Mouse (Mus musculus): ENCODE data around the gene Rinl. TPM values are rescaled to one million over a fixed set of nuclear protein-coding genes. Genes with fewer than 3 reads are reported as not detected.

Gene Rinl
- total RNA-seq, 1 experiment, result 17.2 TPM

GRCm38 (mm10) chr7:28792391-28793185 lies 3.8 kb downstream of the Rinl start:
- peaks cover 7 to 39% of the 10 kb centered on the region in 2 experiments for H3K4me1 ChIP-seq (ENCODE audit: control insufficient read depth in 2 of 2, insufficient read depth in 2 of 2, low read length in 2 of 2, poor library complexity in 1 of 2)
- peaks cover 2% of the 10 kb centered on the region; the same call in 1 of the 2 replicates for H3K36me3 ChIP-seq (ENCODE audit: control insufficient read depth, insufficient read depth, low read length, poor library complexity, severe bottlenecking)
- H3K27ac ChIP-seq (ENCODE audit: insufficient read depth, low read depth, low read length, poor library complexity, severe bottlenecking), result peak overlapping the region; percentile 1; the same call in 1 of the 2 replicates
- H3K4me3 ChIP-seq (ENCODE audit: insufficient read depth in 1 of 2, low read depth in 1 of 2, low read length in 2 of 2, poor library complexity in 1 of 2, severe bottlenecking in 1 of 2), result no peak overlapping the region
- in situ Hi-C loops (cut with MboI; ENCODE audit: low sequenced_read_pairs in 2 of 2, unreplicated experiment in 2 of 2), result no loop called here
- no peak for DNase-seq (ENCODE audit: low read depth, low spot score)
- TF ChIP-seq HCFC1 (IDR thresholded peaks at IDR 0.05; ENCODE audit: borderline replicate concordance, insufficient read depth, low read length) (no peak), ZNF384 (IDR thresholded peaks at IDR 0.05; ENCODE audit: low read depth, low read length) (0 out of 2 replicates have a peak, but pooled peaks have one; percentile 52), MAFK (IDR thresholded peaks at IDR 0.05; ENCODE audit: insufficient read depth, low read depth, low read length) (no peak)
- H3K9ac ChIP-seq (ENCODE audit: insufficient read depth, low read depth, low read length, poor library complexity, severe bottlenecking), result no peak overlapping the region
- H3K9me3 ChIP-seq (ENCODE audit: control insufficient read depth, insufficient read depth, low read depth, low read length), result no peaks in the 10 kb centered on the region

- H3K36me3 ChIP-seq (ENCODE audit: control insufficient read depth, insufficient read depth, low read length, poor library complexity, severe bottlenecking), result peaks cover 12% of the 10 kb centered on the region
Observed at GRCm38 (mm10) chr7:28793834-28794233, 5.1 kb downstream of the Rinl start.

GRCm38 (mm10) chr7:28794496-28794895 lies 5.7 kb downstream of the Rinl start:
- TF ChIP-seq CHD2 (IDR thresholded peaks at IDR 0.05; ENCODE audit: low read depth, low read length) (no peak), MAFK (IDR thresholded peaks at IDR 0.05; ENCODE audit: insufficient read depth, low read depth, low read length) (no peak), ZNF384 (IDR thresholded peaks at IDR 0.05; ENCODE audit: low read depth, low read length) (no peak), HCFC1 (IDR thresholded peaks at IDR 0.05; ENCODE audit: borderline replicate concordance, insufficient read depth, low read length) (no peak), ZC3H11A (IDR thresholded peaks at IDR 0.05; ENCODE audit: borderline replicate concordance, low read depth, low read length) (no peak)
- in situ Hi-C loops (cut with MboI; ENCODE audit: low sequenced_read_pairs in 2 of 2, unreplicated experiment in 2 of 2), result no loop called here
- DNase-seq (ENCODE audit: low read depth, low spot score), result no peak

More at GRCm38 (mm10) chr7:28793834-28794233, 5.1 kb downstream of the Rinl start:
- Histone ChIP-seq H3K4me1 (ENCODE audit: control insufficient read depth in 2 of 2, insufficient read depth in 2 of 2, low read length in 2 of 2, poor library complexity in 1 of 2) (peaks cover 7 to 35% of the 10 kb centered on the region in 2 experiments), H3K9ac (ENCODE audit: insufficient read depth, low read depth, low read length, poor library complexity, severe bottlenecking) (no peak overlapping the region), H3K9me3 (ENCODE audit: control insufficient read depth, insufficient read depth, low read depth, low read length) (no peaks in the 10 kb centered on the region), H3K4me3 (ENCODE audit: insufficient read depth in 1 of 2, low read depth in 1 of 2, low read length in 2 of 2, poor library complexity in 1 of 2, severe bottlenecking in 1 of 2) (no peak overlapping the region), H3K27ac (ENCODE audit: insufficient read depth, low read depth, low read length, poor library complexity, severe bottlenecking) (no peak overlapping the region)
- DNase-seq (ENCODE audit: low read depth, low spot score), result no peak
- in situ Hi-C loops (cut with MboI; ENCODE audit: low sequenced_read_pairs in 2 of 2, unreplicated experiment in 2 of 2), result no loop called here
- TF ChIP-seq MAFK (IDR thresholded peaks at IDR 0.05; ENCODE audit: insufficient read depth, low read depth, low read length) (no peak), HCFC1 (IDR thresholded peaks at IDR 0.05; ENCODE audit: borderline replicate concordance, insufficient read depth, low read length) (no peak), ZNF384 (IDR thresholded peaks at IDR 0.05; ENCODE audit: low read depth, low read length) (no peak), ZC3H11A (IDR thresholded peaks at IDR 0.05; ENCODE audit: borderline replicate concordance, low read depth, low read length) (no peak), CHD2 (IDR thresholded peaks at IDR 0.05; ENCODE audit: low read depth, low read length) (no peak)

GRCm38 (mm10) chr7:28795832-28796231 lies 7.1 kb downstream of the Rinl start:
- H3K4me1 ChIP-seq (ENCODE audit: control insufficient read depth in 2 of 2, insufficient read depth in 2 of 2, low read length in 2 of 2, poor library complexity in 1 of 2), result peaks cover 0 to 22% of the 10 kb centered on the region in 2 experiments; a peak in 3 of 4 replicates
- no peaks in the 10 kb centered on the region for H3K9me3 ChIP-seq (ENCODE audit: control insufficient read depth, insufficient read depth, low read depth, low read length)
- peak overlapping the region; percentile 81 to 84 for H3K4me3 ChIP-seq (ENCODE audit: insufficient read depth in 1 of 2, low read depth in 1 of 2, low read length in 2 of 2, poor library complexity in 1 of 2, severe bottlenecking in 1 of 2)
- no peak for DNase-seq (ENCODE audit: low read depth, low spot score)
- no peak for TF ChIP-seq HCFC1 (IDR thresholded peaks at IDR 0.05; ENCODE audit: borderline replicate concordance, insufficient read depth, low read length)
- TF ChIP-seq ZNF384 (IDR thresholded peaks at IDR 0.05; ENCODE audit: low read depth, low read length), result no peak
- TF ChIP-seq ZC3H11A (IDR thresholded peaks at IDR 0.05; ENCODE audit: borderline replicate concordance, low read depth, low read length), result no peak
- no peak for TF ChIP-seq CHD2 (IDR thresholded peaks at IDR 0.05; ENCODE audit: low read depth, low read length)
- TF ChIP-seq MAFK (IDR thresholded peaks at IDR 0.05; ENCODE audit: insufficient read depth, low read depth, low read length), result no peak
- H3K27ac ChIP-seq (ENCODE audit: insufficient read depth, low read depth, low read length, poor library complexity, severe bottlenecking), result peak overlapping the region; percentile 63; the same call in 1 of the 2 replicates
- H3K9ac ChIP-seq (ENCODE audit: insufficient read depth, low read depth, low read length, poor library complexity, severe bottlenecking), result peak overlapping the region; percentile 86
- peaks cover 17% of the 10 kb centered on the region for H3K36me3 ChIP-seq (ENCODE audit: control insufficient read depth, insufficient read depth, low read length, poor library complexity, severe bottlenecking)
- in situ Hi-C loops (cut with MboI; ENCODE audit: low sequenced_read_pairs in 2 of 2, unreplicated experiment in 2 of 2), result no loop called here

More at GRCm38 (mm10) chr7:28794496-28794895, 5.7 kb downstream of the Rinl start:
- H3K9ac ChIP-seq (ENCODE audit: insufficient read depth, low read depth, low read length, poor library complexity, severe bottlenecking), result no peak overlapping the region
- H3K4me3 ChIP-seq (ENCODE audit: insufficient read depth in 1 of 2, low read depth in 1 of 2, low read length in 2 of 2, poor library complexity in 1 of 2, severe bottlenecking in 1 of 2), result no peak overlapping the region
- H3K27ac ChIP-seq (ENCODE audit: insufficient read depth, low read depth, low read length, poor library complexity, severe bottlenecking), result no peak overlapping the region
- H3K9me3 ChIP-seq (ENCODE audit: control insufficient read depth, insufficient read depth, low read depth, low read length), result no peaks in the 10 kb centered on the region
- H3K4me1 ChIP-seq (ENCODE audit: control insufficient read depth in 2 of 2, insufficient read depth in 2 of 2, low read length in 2 of 2, poor library complexity in 1 of 2), result peaks cover 7 to 31% of the 10 kb centered on the region in 2 experiments
- peaks cover 17% of the 10 kb centered on the region for H3K36me3 ChIP-seq (ENCODE audit: control insufficient read depth, insufficient read depth, low read length, poor library complexity, severe bottlenecking)
